Mouse (Mus musculus) lung, embryonic 14.5 days (tissue): Measurements from ENCODE around the gene Angel1. TPM values are rescaled to one million over a fixed set of nuclear protein-coding genes. Genes with fewer than 3 reads are reported as not detected.

Experiments
- ATAC-seq: fragments of 200-750 bp; cut with Nextera tagmentation; 2 replicates; pipeline ENCODE4 v1.8.0; 2017; ENCODE audit warnings: mild to moderate bottlenecking, moderate TSS enrichment, moderate library complexity; ENCODE audit not compliant: insufficient read depth
- DNase-seq: peaks from one replicate; pipeline ENCODE4 v3.0.0-alpha.2; 2015
- H3K27ac ChIP-seq: fragments of 300-500 bp; sonication (generic); 2 replicates; pipeline ENCODE4 v1.5.1; 2014; ENCODE audit warnings: low read depth, mild to moderate bottlenecking, moderate library complexity
- H3K27me3 ChIP-seq: fragments of 300-500 bp; sonication (generic); 2 replicates; pipeline ENCODE4 v1.6.1; 2014; ENCODE audit warnings: low read length, control low read depth; ENCODE audit not compliant: insufficient read depth
- H3K36me3 ChIP-seq: fragments of 300-500 bp; sonication (generic); 2 replicates; pipeline ENCODE4 v1.6.1; 2014; ENCODE audit warnings: control low read depth; ENCODE audit not compliant: insufficient read depth
- H3K4me1 ChIP-seq: fragments of 300-500 bp; sonication (generic); 2 replicates; pipeline ENCODE4 v1.6.1; 2014; ENCODE audit warnings: antibody characterized with exemption, control low read depth; ENCODE audit not compliant: insufficient read depth
- H3K4me2 ChIP-seq: fragments of 300-500 bp; sonication (generic); 2 replicates; pipeline ENCODE4 v1.6.1; 2014; ENCODE audit warnings: mild to moderate bottlenecking
- H3K4me3 ChIP-seq: fragments of 300-500 bp; sonication (generic); 2 replicates; pipeline ENCODE4 v1.5.1; 2014; ENCODE audit warnings: low read depth, low read length
- H3K9ac ChIP-seq: fragments of 300-500 bp; sonication (generic); 2 replicates; pipeline ENCODE4 v1.6.1; 2014
- H3K9me3 ChIP-seq: fragments of 300-500 bp; sonication (generic); 2 replicates; pipeline ENCODE4 v1.6.1; 2016; ENCODE audit warnings: low read depth, low read length, control low read depth
- CTCF ChIP-seq: IDR thresholded peaks from 2 replicates; pipeline ENCODE4 v1.5.1; 2016; ENCODE audit warnings: antibody characterized with exemption, low read depth
- WGBS: fragments of 180-500 bp; shearing (Covaris S2); extraction: QIAGEN DNeasy Blood & Tissue Kit; methylation state at CpG from one replicate; pipeline ENCODE4 v1.1.7; 2014; 5-methylcytosine and 5-hydroxymethylcytosine counted together
- polyA plus RNA-seq: library from polyadenylated mRNA; unstranded; fragments of >200 nt; fragmentation: Nextera tagmentation; extraction: Ambion mirVana; gene quantifications from 2 replicates; pipeline ENCODE4 v1.2.1, GENCODE M21; 2014

The Angel1 gene
- polyA plus RNA-seq, 1 experiment from 2014 or later = 14.3 TPM

GRCm38 (mm10) chr12:86724300-86724699 lies 2.0 kb downstream of the Angel1 start:
- H3K27ac ChIP-seq = no peak overlapping the region
- ATAC-seq (no peak), DNase-seq (no peak)
- no peaks in the 10 kb centered on the region for H3K9me3 ChIP-seq
- 57% methylated on average over 2 of the region's 2 CpGs for WGBS
- peaks cover 5% of the 10 kb centered on the region; the same call in 1 of the 2 replicates for H3K4me1 ChIP-seq
- no peak overlapping the region for H3K9ac ChIP-seq
- no peak overlapping the region for H3K4me3 ChIP-seq
- H3K4me2 ChIP-seq = no peak overlapping the region
- H3K27me3 ChIP-seq = no peaks in the 10 kb centered on the region
- H3K36me3 ChIP-seq = no peaks in the 10 kb centered on the region
- no peak for TF ChIP-seq CTCF

GRCm38 (mm10) chr12:86721453-86721852 lies 4.8 kb downstream of the Angel1 start:
- ATAC-seq (no peak), DNase-seq (peak; percentile 71)
- no peak overlapping the region for H3K9ac ChIP-seq
- H3K4me2 ChIP-seq = no peak overlapping the region
- H3K27ac ChIP-seq = no peak overlapping the region
- no peaks in the 10 kb centered on the region for H3K27me3 ChIP-seq
- no peaks in the 10 kb centered on the region for H3K36me3 ChIP-seq
- H3K4me1 ChIP-seq = peaks cover 5% of the 10 kb centered on the region; the same call in 1 of the 2 replicates
- no peaks in the 10 kb centered on the region for H3K9me3 ChIP-seq
- 65% methylated on average over 5 of the region's 5 CpGs for WGBS
- TF ChIP-seq CTCF = no peak
- H3K4me3 ChIP-seq = no peak overlapping the region

- Histone ChIP-seq H3K27me3 (no peaks in the 10 kb centered on the region), H3K36me3 (no peaks in the 10 kb centered on the region), H3K9ac (no peak overlapping the region), H3K4me2 (no peak overlapping the region), H3K27ac (no peak overlapping the region), H3K4me3 (no peak overlapping the region), H3K4me1 (peaks cover 1% of the 10 kb centered on the region; the same call in 1 of the 2 replicates), H3K9me3 (no peaks in the 10 kb centered on the region)
- WGBS = 83% methylated on average over 18 of the region's 18 CpGs
- no peak for TF ChIP-seq CTCF
- ATAC-seq (no peak), DNase-seq (no peak)
Measured at GRCm38 (mm10) chr12:86719961-86720639, 6.2 kb downstream of the Angel1 start.

GRCm38 (mm10) chr12:86716962-86717361 lies 9.3 kb downstream of the Angel1 start:
- Histone ChIP-seq H3K4me3 (no peak overlapping the region), H3K4me1 (no peaks in the 10 kb centered on the region), H3K27ac (no peak overlapping the region), H3K27me3 (no peaks in the 10 kb centered on the region), H3K4me2 (no peak overlapping the region), H3K36me3 (no peaks in the 10 kb centered on the region), H3K9me3 (no peaks in the 10 kb centered on the region), H3K9ac (no peak overlapping the region)
- 64% methylated on average over 11 of the region's 11 CpGs for WGBS
- no peak for TF ChIP-seq CTCF
- DNase-seq = peak; percentile 64
- no peak for ATAC-seq

- no peak for ATAC-seq
- peak; percentile 76 for DNase-seq
- H3K9ac ChIP-seq = no peak overlapping the region
- WGBS = 60% methylated on average over 5 of the region's 5 CpGs
- H3K27me3 ChIP-seq = no peaks in the 10 kb centered on the region
- TF ChIP-seq CTCF = peak; percentile 84
- no peaks in the 10 kb centered on the region for H3K9me3 ChIP-seq
- H3K4me2 ChIP-seq = no peak overlapping the region
- H3K4me1 ChIP-seq = no peaks in the 10 kb centered on the region
- no peak overlapping the region for H3K4me3 ChIP-seq
- no peaks in the 10 kb centered on the region for H3K36me3 ChIP-seq
- no peak overlapping the region for H3K27ac ChIP-seq
Measured at GRCm38 (mm10) chr12:86715401-86715800, 10.9 kb downstream of the Angel1 start.

GRCm38 (mm10) chr12:86714026-86714425 lies 12.2 kb downstream of the Angel1 start:
- H3K27ac ChIP-seq = no peak overlapping the region
- no peaks in the 10 kb centered on the region for H3K27me3 ChIP-seq
- H3K9me3 ChIP-seq = no peaks in the 10 kb centered on the region
- peak; percentile 44 for TF ChIP-seq CTCF
- DNase-seq (peak; percentile 71), ATAC-seq (peak; percentile 52; the same call in 1 of the 2 replicates)
- no peak overlapping the region for H3K4me3 ChIP-seq
- 52% methylated on average over 5 of the region's 5 CpGs for WGBS
- H3K4me1 ChIP-seq = no peaks in the 10 kb centered on the region
- no peak overlapping the region for H3K9ac ChIP-seq
- H3K36me3 ChIP-seq = no peaks in the 10 kb centered on the region
- H3K4me2 ChIP-seq = no peak overlapping the region

- H3K36me3 ChIP-seq = peaks cover 7% of the 10 kb centered on the region; the same call in 1 of the 2 replicates
- 72% methylated on average over 5 of the region's 5 CpGs for WGBS
- H3K4me3 ChIP-seq = no peak overlapping the region
- no peak overlapping the region for H3K27ac ChIP-seq
- no peaks in the 10 kb centered on the region for H3K9me3 ChIP-seq
- H3K4me2 ChIP-seq = no peak overlapping the region
- H3K4me1 ChIP-seq = no peaks in the 10 kb centered on the region
- no peak for TF ChIP-seq CTCF
- no peak overlapping the region for H3K9ac ChIP-seq
- ATAC-seq (no peak), DNase-seq (no peak)
- no peaks in the 10 kb centered on the region for H3K27me3 ChIP-seq
Measured at GRCm38 (mm10) chr12:86705843-86706242, 20.4 kb downstream of the Angel1 start.
